Mouse (Mus musculus) heart, adult 18-20 months (tissue): Measurements from ENCODE around the gene Uvrag. TPM values are rescaled to one million over a fixed set of nuclear protein-coding genes. Genes with fewer than 3 reads are reported as not detected.

Experiments used
- DNase-seq, 2 experiments: peaks; one replicate each; pipeline ENCODE4 v3.0.0; 2021 to 2022; ENCODE audit warnings: mixed read lengths in 1 of 2
- total RNA-seq, 2 experiments: library from RNA; stranded (reverse); gene quantifications; 2 replicates each; pipeline ENCODE4 v1.2.3; 2021

Gene Uvrag
- total RNA-seq, 2 experiments from 2014 or later, result 17.4 to 19.9 TPM

GRCm38 (mm10) chr7:99166159-99166558 is 25.2 kb upstream of the Uvrag start:
- no peak for DNase-seq

- DNase-seq, result no peak
Measured at GRCm38 (mm10) chr7:99164873-99165410, 24.0 kb upstream of the Uvrag start.

- no peak for DNase-seq
Measured at GRCm38 (mm10) chr7:99162462-99162861, 21.5 kb upstream of the Uvrag start.

GRCm38 (mm10) chr7:99161961-99162360 is 21.0 kb upstream of the Uvrag start:
- peak; percentile 55 to 61 for DNase-seq

- peak; percentile 68 to 76 for DNase-seq
Measured at GRCm38 (mm10) chr7:99161529-99161928, 20.6 kb upstream of the Uvrag start.

- DNase-seq, result no peak
Measured at GRCm38 (mm10) chr7:99160995-99161394, 20.1 kb upstream of the Uvrag start.

- DNase-seq, result peak; percentile 59 to 71
Measured at GRCm38 (mm10) chr7:99159446-99159845, 18.5 kb upstream of the Uvrag start.

GRCm38 (mm10) chr7:99158904-99159303 is 18.0 kb upstream of the Uvrag start:
- DNase-seq, result no peak

- no peak for DNase-seq
Measured at GRCm38 (mm10) chr7:99158011-99158410, 17.1 kb upstream of the Uvrag start.

- DNase-seq, result no peak
Measured at GRCm38 (mm10) chr7:99156737-99157136, 15.8 kb upstream of the Uvrag start.

- peak; percentile 45 to 49 for DNase-seq
Measured at GRCm38 (mm10) chr7:99155311-99156289, 14.7 kb upstream of the Uvrag start.

- no peak for DNase-seq
Measured at GRCm38 (mm10) chr7:99154648-99155151, 13.8 kb upstream of the Uvrag start.

- DNase-seq, result no peak
Measured at GRCm38 (mm10) chr7:99153686-99154202, 12.8 kb upstream of the Uvrag start.

GRCm38 (mm10) chr7:99152756-99153155 is 11.8 kb upstream of the Uvrag start:
- DNase-seq, result no peak

GRCm38 (mm10) chr7:99151342-99151741 is 10.4 kb upstream of the Uvrag start:
- DNase-seq, result peak; percentile 96 to 99

- no peak for DNase-seq
Measured at GRCm38 (mm10) chr7:99149017-99149416, 8.1 kb upstream of the Uvrag start.

GRCm38 (mm10) chr7:99147494-99147893 is 6.6 kb upstream of the Uvrag start:
- DNase-seq, result no peak

- DNase-seq, result peak in 1 of 2 experiments; percentile 25
Measured at GRCm38 (mm10) chr7:99146906-99147305, 6.0 kb upstream of the Uvrag start.

- peak; percentile 62 to 79 for DNase-seq
Measured at GRCm38 (mm10) chr7:99146011-99146410, 5.1 kb upstream of the Uvrag start.

GRCm38 (mm10) chr7:99144616-99145015 is 3.7 kb upstream of the Uvrag start:
- DNase-seq, result no peak

GRCm38 (mm10) chr7:99143244-99143643 is 2.3 kb upstream of the Uvrag start:
- no peak for DNase-seq

GRCm38 (mm10) chr7:99141919-99142606 is 1.1 kb upstream of the Uvrag start:
- DNase-seq, result no peak
